Mouse (Mus musculus) B cell, adult 2 months (primary cell): Measurements from ENCODE around the gene Irf2bp2.

Experiments
- DNase-seq, 2 experiments: peaks; one replicate each; pipeline ENCODE4 v3.0.0; 2022

The Irf2bp2 gene

GRCm38 (mm10) chr8:126593889-126594480 is at the start of gene Irf2bp2:
TSS of gene Irf2bp2 (minus strand) at chr8:126593986.
- peak; percentile 89 to 91 for DNase-seq

GRCm38 (mm10) chr8:126642665-126643064 is 48.9 kb upstream of the Irf2bp2 start:
- no peak for DNase-seq

DNA sequence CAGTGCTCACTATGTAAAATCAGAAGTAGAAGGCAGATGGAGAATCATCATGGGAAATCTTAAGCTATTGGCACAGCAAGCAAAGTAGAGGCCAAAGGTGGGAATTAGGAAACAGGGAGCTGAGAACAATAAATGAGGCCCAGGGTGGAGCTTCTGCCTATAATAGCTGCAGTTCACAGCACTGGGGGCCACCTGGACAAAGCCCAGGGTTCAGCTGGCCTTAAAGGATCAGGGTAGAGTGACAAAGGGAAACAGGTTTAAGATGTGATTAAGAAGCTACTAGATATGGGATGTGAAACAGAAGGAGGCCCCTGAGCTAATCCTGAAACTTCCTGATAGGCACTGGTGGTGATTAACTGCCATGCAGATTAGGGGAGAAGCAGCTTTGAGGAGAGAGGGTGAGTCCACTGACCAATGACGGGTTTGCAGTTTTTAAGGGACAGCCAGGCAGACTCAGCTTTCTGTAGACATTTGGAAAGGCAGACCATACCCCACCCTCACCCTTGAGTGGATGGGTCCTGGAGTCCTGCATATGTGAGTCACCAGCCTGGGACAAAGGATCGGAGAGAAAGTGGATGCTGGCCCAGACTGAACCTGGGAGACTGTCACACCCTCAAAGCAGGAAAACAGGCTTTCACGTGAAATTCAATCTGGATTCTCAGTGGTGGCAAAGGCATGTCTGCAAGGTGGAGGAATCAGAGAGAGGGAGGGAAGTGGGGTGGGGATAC is 47.9 kb upstream of the Irf2bp2 start:
- no peak for DNase-seq

DNA sequence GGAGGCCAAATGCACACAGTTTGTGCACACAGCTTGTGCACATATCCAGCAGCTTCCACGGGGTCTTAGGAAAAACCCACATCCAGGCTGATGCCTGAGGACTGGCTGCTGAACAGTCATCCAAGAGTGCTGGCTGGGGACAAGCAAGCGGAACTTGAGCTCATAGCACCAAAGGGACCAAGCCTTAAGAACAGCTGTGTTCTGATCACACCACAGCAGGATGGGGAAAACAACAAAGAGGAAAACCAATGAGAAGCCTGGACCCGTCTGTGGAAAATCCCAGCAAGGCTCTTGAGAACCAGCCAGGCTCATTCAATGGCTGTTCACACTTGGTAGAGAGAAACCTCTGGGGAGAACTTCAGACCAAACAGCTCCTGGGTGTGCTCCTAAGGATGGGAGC is 45.4 kb upstream of the Irf2bp2 start:
- DNase-seq, result no peak

DNA sequence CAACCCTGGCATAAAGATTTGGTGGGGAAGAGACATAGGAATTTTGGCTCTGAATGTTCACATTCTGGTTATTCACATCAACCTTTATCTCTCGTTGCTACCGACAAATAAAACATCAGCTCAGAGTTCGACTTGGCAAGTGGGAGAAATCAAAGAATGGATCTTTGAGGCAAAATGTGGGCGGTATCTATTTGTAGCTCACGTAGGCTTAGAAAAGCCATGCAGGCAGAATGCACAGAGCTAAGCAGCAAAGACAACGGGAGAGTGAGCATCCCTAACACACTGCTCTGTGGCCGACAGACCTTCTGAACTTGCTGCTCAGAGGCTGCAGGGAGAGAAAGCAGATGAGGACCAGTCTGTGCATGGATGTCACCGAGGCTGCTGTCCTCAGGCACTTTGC is 44.2 kb upstream of the Irf2bp2 start:
- DNase-seq, result no peak

DNA sequence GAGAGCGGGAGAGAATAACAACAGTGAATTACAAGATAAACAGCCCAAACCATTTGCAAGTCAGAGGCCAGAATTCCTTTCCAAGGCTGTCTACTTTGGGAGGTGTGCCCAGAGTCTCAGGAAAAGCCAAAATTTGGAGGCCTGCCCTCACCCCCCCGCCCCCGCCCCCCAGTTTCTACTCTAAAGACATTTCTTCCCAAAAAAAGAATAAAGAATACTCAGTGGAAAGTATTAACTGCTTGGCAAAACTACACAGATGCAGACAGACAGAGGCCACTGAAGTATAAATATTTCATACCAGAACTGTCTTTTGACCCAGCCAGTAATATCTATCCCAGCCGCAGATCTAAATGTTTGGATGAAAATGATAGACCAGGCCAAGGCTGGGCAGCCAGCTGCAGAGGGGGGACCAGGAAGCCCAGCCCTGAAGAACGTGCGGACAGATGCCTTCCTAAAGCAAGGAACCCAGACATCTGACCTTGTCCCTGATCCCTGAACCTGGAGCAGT is 40.8 kb upstream of the Irf2bp2 start:
- DNase-seq, result no peak

- DNase-seq, result peak; percentile 58 to 64
These were observed 34.8 kb upstream of the Irf2bp2 start for GRCm38 (mm10) chr8:126628616-126629015.

- no peak for DNase-seq
These were observed 32.6 kb upstream of the Irf2bp2 start for GRCm38 (mm10) chr8:126626415-126626814.

GRCm38 (mm10) chr8:126622111-126622795 is 28.5 kb upstream of the Irf2bp2 start:
- DNase-seq, result no peak

- no peak for DNase-seq
These were observed 26.9 kb upstream of the Irf2bp2 start for GRCm38 (mm10) chr8:126620721-126621120.

GRCm38 (mm10) chr8:126619487-126619886 is 25.7 kb upstream of the Irf2bp2 start:
- no peak for DNase-seq

- no peak for DNase-seq
These were observed 23.9 kb upstream of the Irf2bp2 start for GRCm38 (mm10) chr8:126617665-126618064.

- DNase-seq, result no peak
These were observed 22.9 kb upstream of the Irf2bp2 start for GRCm38 (mm10) chr8:126616736-126617135.

DNA sequence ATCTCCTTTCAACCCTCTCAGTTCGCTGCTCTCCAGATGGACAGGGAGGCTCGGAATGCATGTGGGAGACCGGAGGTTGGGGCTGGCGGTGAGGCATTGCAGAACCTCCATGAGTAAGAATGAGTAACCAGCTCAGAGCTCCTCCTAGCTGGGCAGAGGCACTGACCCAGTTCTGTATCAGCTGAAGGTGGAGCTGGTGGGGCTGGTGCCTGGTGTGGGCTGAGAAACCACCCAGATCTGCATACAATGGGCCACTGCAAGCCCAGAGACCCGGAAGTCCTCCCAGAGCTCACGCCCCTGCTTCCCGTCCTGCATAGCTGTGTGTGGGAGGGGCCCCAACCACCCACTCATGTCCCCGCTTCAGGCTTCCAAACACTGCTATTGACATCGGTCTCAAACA is 22.0 kb upstream of the Irf2bp2 start:
- DNase-seq, result peak; percentile 32 to 43

GRCm38 (mm10) chr8:126614740-126615132 is 20.9 kb upstream of the Irf2bp2 start:
- DNase-seq, result no peak

GRCm38 (mm10) chr8:126614062-126614739 is 20.4 kb upstream of the Irf2bp2 start:
- DNase-seq, result peak; percentile 31 to 40

- no peak for DNase-seq
These were observed 19.4 kb upstream of the Irf2bp2 start for GRCm38 (mm10) chr8:126613143-126613542.

DNA sequence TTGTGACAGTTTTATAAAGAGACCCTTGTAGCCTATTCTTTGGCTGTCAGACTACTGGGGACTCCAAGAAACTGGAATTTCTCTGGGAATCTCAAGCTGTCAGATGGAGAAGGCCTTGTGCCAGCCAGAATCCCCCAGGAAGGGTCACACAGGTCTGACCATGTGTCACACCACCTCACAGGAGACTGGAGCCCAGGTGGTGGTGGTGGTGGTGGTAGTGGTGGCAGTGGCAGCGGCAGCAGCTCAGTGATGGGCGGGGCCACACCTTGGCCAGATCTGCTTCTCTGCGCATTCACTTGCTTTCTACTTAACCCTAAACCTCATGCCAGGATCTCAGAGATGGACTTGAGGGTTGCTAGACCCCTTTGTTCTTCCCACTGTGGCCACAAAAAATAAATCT is 19.0 kb upstream of the Irf2bp2 start:
- DNase-seq, result no peak

DNA sequence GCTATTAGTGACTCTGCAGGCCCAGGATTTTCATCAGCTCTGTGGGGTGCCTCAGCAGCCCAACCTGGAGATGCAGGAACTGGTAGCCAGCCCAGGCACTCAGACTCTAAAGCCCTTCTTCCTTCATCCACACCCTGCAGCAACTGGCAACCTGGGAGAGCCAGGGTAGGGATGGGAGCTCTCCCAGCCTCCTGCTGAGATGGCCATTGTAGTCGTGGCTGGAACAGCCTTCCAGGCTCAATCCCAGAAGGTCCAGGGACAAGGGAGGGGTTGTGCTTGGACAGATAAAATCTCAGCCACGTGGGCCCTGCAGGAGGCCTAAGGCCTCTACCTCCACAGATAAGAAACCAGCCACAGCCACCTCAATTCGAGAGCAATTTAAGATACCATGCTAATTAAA is 16.9 kb upstream of the Irf2bp2 start:
- no peak for DNase-seq

GRCm38 (mm10) chr8:126609556-126610263 is 15.9 kb upstream of the Irf2bp2 start:
- DNase-seq, result no peak

GRCm38 (mm10) chr8:126603241-126603947 is 9.6 kb upstream of the Irf2bp2 start:
- no peak for DNase-seq

DNA sequence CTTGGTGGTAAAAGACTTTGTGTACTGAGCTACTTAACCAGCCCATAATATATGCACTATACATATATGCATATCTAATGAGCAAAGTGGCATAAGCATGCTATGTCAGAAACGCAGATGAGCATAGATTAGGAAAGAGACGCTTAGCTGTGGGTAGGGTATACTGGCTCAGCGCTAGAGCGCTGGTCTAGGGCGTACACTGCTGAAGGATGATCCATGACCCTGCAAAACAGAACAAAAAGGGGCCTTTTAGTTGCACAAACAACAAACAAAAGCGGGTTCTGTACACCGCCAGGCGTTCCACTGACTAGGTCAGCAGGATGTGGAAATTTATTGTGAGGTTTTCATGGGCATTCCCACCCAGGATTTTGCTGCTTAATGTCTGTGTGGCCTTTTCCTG is 8.9 kb upstream of the Irf2bp2 start:
- DNase-seq, result no peak
